Mouse (Mus musculus): ENCODE results near the gene Olfr857. TPM values are rescaled to one million over a fixed set of nuclear protein-coding genes. Genes with fewer than 3 reads are reported as not detected.
"Not testable (repeated sequence)": the region's sequence is repeated elsewhere in the genome, so short reads cannot be mapped to it uniquely, and the experiment has no call there.

Olfr857 gene
- not detected in 2 replicates for polyA plus RNA-seq (2015; fragmentation: Nextera tagmentation; extraction: Ambion mirVana)

- H3K9me3 ChIP-seq: no peaks in the 10 kb centered on the region
- ATAC-seq: no peak
- no peaks in the 10 kb centered on the region for H3K4me1 ChIP-seq (replicated peaks)
- no peaks in the 10 kb centered on the region for H3K36me3 ChIP-seq
- WGBS: 90% methylated on average over 1 of the region's 1 CpGs
- no peaks in the 10 kb centered on the region for H3K27me3 ChIP-seq (replicated peaks)
- no peak within 1 kb of the TSS for H3K4me2 ChIP-seq (replicated peaks)
- H3K9ac ChIP-seq: no peak within 1 kb of the TSS
- no peak within 1 kb of the TSS for H3K4me3 ChIP-seq (replicated peaks)
- H3K27ac ChIP-seq: no peak within 1 kb of the TSS
These were observed at the start of gene Olfr857 for GRCm38 (mm10) chr9:19709133-19709532. TSS of gene Olfr857 (plus strand) at chr9:19709433.

- no peaks in the 10 kb centered on the region for H3K4me1 ChIP-seq (replicated peaks)
- no peak overlapping the region for H3K27ac ChIP-seq
- no peak overlapping the region for H3K9ac ChIP-seq
- H3K4me3 ChIP-seq (replicated peaks): no peak overlapping the region
- H3K9me3 ChIP-seq: no peaks in the 10 kb centered on the region
- H3K27me3 ChIP-seq (replicated peaks): no peaks in the 10 kb centered on the region
- WGBS: 81% methylated on average over 6 of the region's 6 CpGs
- no peak for ATAC-seq
- H3K4me2 ChIP-seq (replicated peaks): no peak overlapping the region
- H3K36me3 ChIP-seq: no peaks in the 10 kb centered on the region
These were observed 19.0 kb upstream of the Olfr857 start for GRCm38 (mm10) chr9:19690281-19690680.

GRCm38 (mm10) chr9:19691426-19691825 is 17.8 kb upstream of the Olfr857 start:
- no peak for ATAC-seq
- Histone ChIP-seq H3K4me1 (replicated peaks) (no peaks in the 10 kb centered on the region), H3K27me3 (replicated peaks) (no peaks in the 10 kb centered on the region), H3K9me3 (no peaks in the 10 kb centered on the region), H3K27ac (no peak overlapping the region), H3K36me3 (no peaks in the 10 kb centered on the region), H3K4me2 (replicated peaks) (no peak overlapping the region), H3K4me3 (replicated peaks) (no peak overlapping the region), H3K9ac (no peak overlapping the region)
- 90% methylated on average over 1 of the region's 1 CpGs for WGBS

- Histone ChIP-seq H3K27ac (no peak overlapping the region), H3K9ac (no peak overlapping the region), H3K27me3 (replicated peaks) (no peaks in the 10 kb centered on the region), H3K36me3 (no peaks in the 10 kb centered on the region), H3K9me3 (no peaks in the 10 kb centered on the region), H3K4me1 (replicated peaks) (no peaks in the 10 kb centered on the region), H3K4me2 (replicated peaks) (no peak overlapping the region), H3K4me3 (replicated peaks) (no peak overlapping the region)
- no peak for ATAC-seq
- WGBS: 79% methylated on average over 2 of the region's 2 CpGs
These were observed 16.8 kb upstream of the Olfr857 start for GRCm38 (mm10) chr9:19692430-19692829.

GRCm38 (mm10) chr9:19694285-19694684 is 14.9 kb upstream of the Olfr857 start:
- WGBS: 54% methylated on average over 2 of the region's 2 CpGs
- H3K27ac ChIP-seq; H3K36me3 ChIP-seq; H3K4me2 ChIP-seq (replicated peaks); H3K9me3 ChIP-seq; H3K4me3 ChIP-seq (replicated peaks); H3K27me3 ChIP-seq (replicated peaks); H3K9ac ChIP-seq; H3K4me1 ChIP-seq (replicated peaks); ATAC-seq: not testable (repeated sequence)

GRCm38 (mm10) chr9:19694898-19695379 is 14.3 kb upstream of the Olfr857 start:
- H3K27me3 ChIP-seq (replicated peaks); H3K4me3 ChIP-seq (replicated peaks); H3K9me3 ChIP-seq; H3K9ac ChIP-seq; H3K36me3 ChIP-seq; ATAC-seq; H3K27ac ChIP-seq; H3K4me2 ChIP-seq (replicated peaks); H3K4me1 ChIP-seq (replicated peaks): not testable (repeated sequence)
- 72% methylated on average over 9 of the region's 9 CpGs for WGBS

GRCm38 (mm10) chr9:19704546-19704945 is 4.7 kb upstream of the Olfr857 start:
- H3K4me1 ChIP-seq (replicated peaks); H3K4me2 ChIP-seq (replicated peaks); H3K9me3 ChIP-seq; ATAC-seq; H3K36me3 ChIP-seq; H3K4me3 ChIP-seq (replicated peaks); H3K27me3 ChIP-seq (replicated peaks); H3K27ac ChIP-seq; H3K9ac ChIP-seq: not testable (repeated sequence)
- WGBS: 63% methylated on average over 2 of the region's 2 CpGs

Other genes starting within 250 kb of the Olfr857 start
- not detected in 2 replicates for gene Olfr850, start 231.2 kb upstream of the Olfr857 start, polyA plus RNA-seq (2015; fragmentation: Nextera tagmentation; extraction: Ambion mirVana)
- not detected in 2 replicates for gene Olfr851, start 216.1 kb upstream of the Olfr857 start, polyA plus RNA-seq (2015; fragmentation: Nextera tagmentation; extraction: Ambion mirVana)
- not detected in 2 replicates for gene Olfr853, start 168.4 kb upstream of the Olfr857 start, polyA plus RNA-seq (2015; fragmentation: Nextera tagmentation; extraction: Ambion mirVana)
- gene Olfr854, start 142.1 kb upstream of the Olfr857 start, polyA plus RNA-seq (2015; fragmentation: Nextera tagmentation; extraction: Ambion mirVana): not detected in 2 replicates
- gene Olfr855, start 126.8 kb upstream of the Olfr857 start, polyA plus RNA-seq (2015; fragmentation: Nextera tagmentation; extraction: Ambion mirVana): not detected in 2 replicates
- 22.4 and 24.0 TPM in 2 replicates for gene Zfp317, start 87.3 kb upstream of the Olfr857 start, polyA plus RNA-seq (2015; fragmentation: Nextera tagmentation; extraction: Ambion mirVana)
- gene Olfr58, start 70.8 kb downstream of the Olfr857 start, polyA plus RNA-seq (2015; fragmentation: Nextera tagmentation; extraction: Ambion mirVana): not detected in 2 replicates
- gene Olfr859, start 95.5 kb downstream of the Olfr857 start, polyA plus RNA-seq (2015; fragmentation: Nextera tagmentation; extraction: Ambion mirVana): not detected in 2 replicates
- gene Olfr860, start 140.3 kb downstream of the Olfr857 start, polyA plus RNA-seq (2015; fragmentation: Nextera tagmentation; extraction: Ambion mirVana): not detected in 2 replicates
- gene Olfr862, start 178.6 kb downstream of the Olfr857 start, polyA plus RNA-seq (2015; fragmentation: Nextera tagmentation; extraction: Ambion mirVana): not detected in 2 replicates
- gene Olfr77, start 207.4 kb downstream of the Olfr857 start, polyA plus RNA-seq (2015; fragmentation: Nextera tagmentation; extraction: Ambion mirVana): 0.28 and 0.31 TPM in 2 replicates

Measured in intestine, embryonic 15.5 days (tissue).